Mouse (Mus musculus): ENCODE measurements around the gene Tbx18.

GRCm38 (mm10) chr9:87686981-87687380 is 44.1 kb downstream of the Tbx18 start:
- no peak for TF ChIP-seq JUN (IDR thresholded peaks at IDR 0.05; ENCODE audit: insufficient read depth, low read depth, low read length)
- no peak for TF ChIP-seq ZKSCAN1 (IDR thresholded peaks at IDR 0.05; ENCODE audit: borderline replicate concordance, low read depth, low read length)
- no peak for TF ChIP-seq KAT2A (IDR thresholded peaks at IDR 0.05; ENCODE audit: insufficient replicate concordance, low read length)
- no peak for TF ChIP-seq CTCF (conservative IDR thresholded peaks at IDR 0.05 in 1 of 2, IDR thresholded peaks at IDR 0.05 in 1 of 2; ENCODE audit: low read depth in 2 of 2, low read length in 2 of 2)

All from CH12.LX (cell line).